Mouse (Mus musculus): ENCODE data around the gene Pum1.
"Not testable (repeated sequence)": the region's sequence is repeated elsewhere in the genome, so short reads cannot be mapped to it uniquely, and the experiment has no call there.

Pum1 gene

GRCm38 (mm10) chr4:130662979-130663725 lies at the start of gene Pum1:
Gene Pum1, plus strand, starts transcription at chr4:130663321.
- DNase-seq (ENCODE audit: extremely low read depth, insufficient read length, low spot score), result peak; percentile 92

- peak; percentile 49 for DNase-seq (ENCODE audit: extremely low read depth, insufficient read length, low spot score)
Observed at GRCm38 (mm10) chr4:130629391-130629790, 33.7 kb upstream of the Pum1 start.

- DNase-seq (ENCODE audit: extremely low read depth, insufficient read length, low spot score), result peak; percentile 21
Observed at GRCm38 (mm10) chr4:130630232-130630847, 32.8 kb upstream of the Pum1 start.

- not testable (repeated sequence) for DNase-seq (ENCODE audit: extremely low read depth, insufficient read length, low spot score)
Observed at GRCm38 (mm10) chr4:130635076-130635475, 28.0 kb upstream of the Pum1 start.

GRCm38 (mm10) chr4:130636761-130637160 lies 26.4 kb upstream of the Pum1 start:
- DNase-seq (ENCODE audit: extremely low read depth, insufficient read length, low spot score), result no peak

- peak; percentile 34 for DNase-seq (ENCODE audit: extremely low read depth, insufficient read length, low spot score)
Observed at GRCm38 (mm10) chr4:130637488-130638422, 25.4 kb upstream of the Pum1 start.

GRCm38 (mm10) chr4:130640031-130640717 lies 22.9 kb upstream of the Pum1 start:
- peak; percentile 11 for DNase-seq (ENCODE audit: extremely low read depth, insufficient read length, low spot score)

- DNase-seq (ENCODE audit: extremely low read depth, insufficient read length, low spot score), result no peak
Observed at GRCm38 (mm10) chr4:130642468-130642867, 20.7 kb upstream of the Pum1 start.

- DNase-seq (ENCODE audit: extremely low read depth, insufficient read length, low spot score), result no peak
Observed at GRCm38 (mm10) chr4:130645426-130645825, 17.7 kb upstream of the Pum1 start.

- no peak for DNase-seq (ENCODE audit: extremely low read depth, insufficient read length, low spot score)
Observed at GRCm38 (mm10) chr4:130651286-130651685, 11.8 kb upstream of the Pum1 start.

GRCm38 (mm10) chr4:130652546-130652945 lies 10.6 kb upstream of the Pum1 start:
- DNase-seq (ENCODE audit: extremely low read depth, insufficient read length, low spot score), result peak; percentile 14

- DNase-seq (ENCODE audit: extremely low read depth, insufficient read length, low spot score), result no peak
Observed at GRCm38 (mm10) chr4:130657820-130658565, 5.1 kb upstream of the Pum1 start.

GRCm38 (mm10) chr4:130659470-130659869 lies 3.7 kb upstream of the Pum1 start:
- no peak for DNase-seq (ENCODE audit: extremely low read depth, insufficient read length, low spot score)

GRCm38 (mm10) chr4:130660106-130660505 lies 3.0 kb upstream of the Pum1 start:
- no peak for DNase-seq (ENCODE audit: extremely low read depth, insufficient read length, low spot score)

GRCm38 (mm10) chr4:130661151-130661550 lies 2.0 kb upstream of the Pum1 start:
- no peak for DNase-seq (ENCODE audit: extremely low read depth, insufficient read length, low spot score)

- not testable (repeated sequence) for DNase-seq (ENCODE audit: extremely low read depth, insufficient read length, low spot score)
Observed at GRCm38 (mm10) chr4:130662305-130662704, 816 bp upstream of the Pum1 start.

- DNase-seq (ENCODE audit: extremely low read depth, insufficient read length, low spot score), result no peak
Observed at GRCm38 (mm10) chr4:130663810-130664401, 785 bp downstream of the Pum1 start.

GRCm38 (mm10) chr4:130664414-130665029 lies 1.4 kb downstream of the Pum1 start:
- no peak for DNase-seq (ENCODE audit: extremely low read depth, insufficient read length, low spot score)

GRCm38 (mm10) chr4:130665176-130665575 lies 2.1 kb downstream of the Pum1 start:
- DNase-seq (ENCODE audit: extremely low read depth, insufficient read length, low spot score), result no peak
